ENCODE assay signal across 9 mouse cellular contexts in genomic region chr13:58964701-58965359, GRCm38 (mm10).
DNase-seq lines count a peak whose midpoint lies in the region; ATAC-seq lines count a peak whose summit lies in the region.
"Had no signal": no experiment of that assay in that cellular context is flagged by ENCODE, and none has a peak within 500 bp of the region (broad histone marks: within the 10 kb centered on the region; RNA-seq: fewer than 3 reads in every experiment).

No protein-coding gene starts in this region.

- peak; percentile 28 for ATAC-seq in frontal cortex, adult (ENCODE audit: low TSS enrichment)
- no peak for ATAC-seq in monocyte, adult 5-6 weeks (replicated peaks; ENCODE audit: insufficient number of reproducible peaks, low FRiP score, low TSS enrichment, poor library complexity, severe bottlenecking)
- ATAC-seq: liver, postnatal 0 days had no signal

- no peak for DNase-seq in frontal cortex, postnatal 36 days (ENCODE audit: low spot score in 2 of 2)
- DNase-seq in urinary bladder, adult 18-20 months (ENCODE audit: low spot score in 2 of 2), result peak; percentile 49 to 61
- DNase-seq in urinary bladder, postnatal 25 days (ENCODE audit: low spot score), result no peak
- peak; percentile 20 for DNase-seq in layer of hippocampus, adult 9-11 months
- peak; percentile 58 for DNase-seq in retina, postnatal 1 day
- no peak for DNase-seq in adrenal gland, postnatal 14 days
- DNase-seq: liver, postnatal 0 days had no signal

Comparison
In these comparisons a context has a peak if more than half of its experiments do, and no peak if none do; other contexts are left out.
1. DNase-seq: peak in urinary bladder, adult 18-20 months (2 of 2), layer of hippocampus, adult 9-11 months (single experiment) and retina, postnatal 1 day (single experiment); none in frontal cortex, postnatal 36 days (0 of 2), urinary bladder, postnatal 25 days (single experiment) and adrenal gland, postnatal 14 days (single experiment).